In genomic region chr19:34539422-34539821, GRCm38 (mm10) we compare ENCODE assay signal across 22 mouse cellular contexts.
"Had no signal": no experiment of that assay in that cellular context is flagged by ENCODE, and none has a peak within 500 bp of the region (broad histone marks: within the 10 kb centered on the region; RNA-seq: fewer than 3 reads in every experiment).

No protein-coding gene starts in this region.

- ATAC-seq: hindbrain, embryonic 16.5 days; hindbrain, postnatal 0 days; inflammation-experienced regulatory T-cells, adult 6 months; intestine, embryonic 15.5 days; intestine, embryonic 16.5 days; intestine, postnatal 0 days had no signal

- DNase-seq: heart, postnatal 10 days; heart, postnatal 14 days; heart, postnatal 36 days; heart, postnatal 4 days; kidney, adult 11 months; kidney, adult 18-20 months; kidney, adult 2 months; kidney, adult 8-10 months; kidney, adult 9 months; kidney, postnatal 10 days; kidney, postnatal 14 days; kidney, postnatal 25 days; kidney, postnatal 36 days; kidney, postnatal 4 days; layer of hippocampus, adult 9-11 months; layer of hippocampus, postnatal 36 days had no signal
